Mouse (Mus musculus): Measurements from ENCODE around the gene Sowahd. TPM values are rescaled to one million over a fixed set of nuclear protein-coding genes. Genes with fewer than 3 reads are reported as not detected.

Sowahd gene
- total RNA-seq (2012; rRNA removed) (not detected in 2 replicates), total RNA-seq (2014; rRNA removed) (not detected in 2 replicates), polyA plus RNA-seq (2012; ENCODE audit: insufficient read length, low read depth) (not detected in 2 replicates)

DNA sequence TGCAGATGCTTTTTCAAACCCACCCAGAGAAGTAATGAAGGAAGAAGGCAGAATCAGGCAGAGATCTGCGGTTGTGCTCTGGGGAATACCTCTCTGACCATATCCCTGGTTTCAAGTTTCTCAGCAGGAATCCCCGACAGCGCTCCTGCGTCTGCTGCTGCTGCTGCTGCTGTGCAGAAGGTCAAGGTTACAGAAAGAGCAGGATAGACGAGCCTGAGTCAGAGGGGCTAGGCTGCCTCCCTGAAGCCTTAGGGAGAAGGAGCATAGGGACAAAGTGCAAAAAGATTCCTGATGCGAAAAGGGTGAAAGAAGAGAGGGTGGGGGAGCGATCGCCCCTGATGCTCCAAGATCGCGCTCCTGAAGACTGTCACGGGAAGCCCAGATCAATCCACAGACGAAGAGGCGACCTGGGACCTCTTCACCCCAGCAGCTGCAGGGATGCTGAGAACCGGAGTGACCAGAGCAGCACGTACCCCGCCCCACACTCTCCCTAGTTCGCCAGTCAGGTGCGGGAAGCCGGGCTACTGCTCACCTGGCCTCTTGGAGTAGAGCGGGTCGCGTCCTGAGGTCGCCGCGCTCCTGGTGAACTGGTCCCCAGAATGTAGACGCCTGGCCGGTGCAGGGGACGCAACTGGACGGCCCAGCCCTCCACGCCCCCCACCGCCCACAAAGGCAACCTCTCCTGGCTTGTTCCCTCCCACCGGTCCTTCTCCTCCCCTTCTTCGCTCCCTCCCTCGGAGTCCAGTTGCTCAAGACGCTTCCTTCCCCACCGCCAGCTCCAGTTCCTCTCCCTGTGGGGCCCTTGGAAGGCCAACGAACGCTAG, at the start of gene Sowahd:
Sowahd (plus strand) TSS at position 780 of the 824 bp plus-strand sequence.
- no peak within 1 kb of the TSS for H3K27ac ChIP-seq (ENCODE audit: insufficient read depth, low read depth)
- DNase-seq (ENCODE audit: extremely low read depth) = no peak
- H3K27me3 ChIP-seq (replicated peaks) = no peaks in the 10 kb centered on the region
- dilution Hi-C loops (cut with MboI; ENCODE audit: extremely low pct_ligation_motif_present, extremely low pct_unique_long_range_greater_than_20kb, low sequenced_read_pairs) (no loop called here), in situ Hi-C loops (cut with MboI; ENCODE audit: low pct_ligation_motif_present, low pct_unique_long_range_greater_than_20kb, low sequenced_read_pairs) (no loop called here)
- H3K4me1 ChIP-seq (ENCODE audit: control insufficient read depth in 1 of 2, insufficient read depth in 2 of 2) = no peaks in the 10 kb centered on the region
- no peaks in the 10 kb centered on the region for H3K36me3 ChIP-seq (replicated peaks in 1 of 2; ENCODE audit: control insufficient read depth in 1 of 2, insufficient read depth in 1 of 2, low read length in 1 of 2)
- H3K4me2 ChIP-seq (ENCODE audit: insufficient read depth, low read depth, poor library complexity, severe bottlenecking) = no peak within 1 kb of the TSS
- H3K79me2 ChIP-seq (replicated peaks; ENCODE audit: control insufficient read depth, extremely low read depth, insufficient read depth, poor library complexity, severe bottlenecking) = no peaks in the 10 kb centered on the region
- no peak within 1 kb of the TSS for H3K9ac ChIP-seq (ENCODE audit: insufficient read depth, low read depth)
- H3K4me3 ChIP-seq (replicated peaks in 1 of 3; ENCODE audit: low read depth in 2 of 3, low read length in 2 of 3, poor library complexity in 1 of 3) = no peak within 1 kb of the TSS
- no peaks in the 10 kb centered on the region for H3K9me3 ChIP-seq (replicated peaks; ENCODE audit: low read length)
- no peak for TF ChIP-seq TCF12 (IDR thresholded peaks at IDR 0.05; ENCODE audit: low read depth, low read length)
- TF ChIP-seq PAX5 (IDR thresholded peaks at IDR 0.05; ENCODE audit: low read length) = no peak
- no peak for TF ChIP-seq CHD1 (IDR thresholded peaks at IDR 0.05; ENCODE audit: low read depth, low read length)
- no peak for TF ChIP-seq BHLHE40 (IDR thresholded peaks at IDR 0.05; ENCODE audit: low read depth, low read length)
- TF ChIP-seq ZNF384 (IDR thresholded peaks at IDR 0.05; ENCODE audit: low read depth, low read length) = no peak
- TF ChIP-seq JUND (conservative IDR thresholded peaks at IDR 0.05; ENCODE audit: low read depth, low read length) = no peak
- no peak for TF ChIP-seq MEF2A (IDR thresholded peaks at IDR 0.05; ENCODE audit: borderline replicate concordance, low read depth, low read length)
- TF ChIP-seq CTCF (conservative IDR thresholded peaks at IDR 0.05 in 1 of 2, IDR thresholded peaks at IDR 0.05 in 1 of 2; ENCODE audit: low read depth in 2 of 2, low read length in 2 of 2) = no peak
- no peak for TF ChIP-seq NELFE (IDR thresholded peaks at IDR 0.05; ENCODE audit: low read depth, low read length)
- TF ChIP-seq POLR2AphosphoS2 (IDR thresholded peaks at IDR 0.05; ENCODE audit: low read depth, low read length) = no peak
- no peak for TF ChIP-seq JUN (IDR thresholded peaks at IDR 0.05; ENCODE audit: insufficient read depth, low read depth, low read length)
- TF ChIP-seq CHD2 (IDR thresholded peaks at IDR 0.05; ENCODE audit: low read length) = no peak
- TF ChIP-seq POLR2A (IDR thresholded peaks at IDR 0.05; ENCODE audit: low read depth, low read length) = no peak
- no peak for TF ChIP-seq IRF4 (IDR thresholded peaks at IDR 0.05; ENCODE audit: low read depth, low read length)
- TF ChIP-seq ZKSCAN1 (IDR thresholded peaks at IDR 0.05; ENCODE audit: borderline replicate concordance, low read depth, low read length) = no peak
- TF ChIP-seq MAZ (IDR thresholded peaks at IDR 0.05; ENCODE audit: low read depth, low read length) = no peak
- TF ChIP-seq SIN3A (IDR thresholded peaks at IDR 0.05; ENCODE audit: low read length) = no peak

DNA sequence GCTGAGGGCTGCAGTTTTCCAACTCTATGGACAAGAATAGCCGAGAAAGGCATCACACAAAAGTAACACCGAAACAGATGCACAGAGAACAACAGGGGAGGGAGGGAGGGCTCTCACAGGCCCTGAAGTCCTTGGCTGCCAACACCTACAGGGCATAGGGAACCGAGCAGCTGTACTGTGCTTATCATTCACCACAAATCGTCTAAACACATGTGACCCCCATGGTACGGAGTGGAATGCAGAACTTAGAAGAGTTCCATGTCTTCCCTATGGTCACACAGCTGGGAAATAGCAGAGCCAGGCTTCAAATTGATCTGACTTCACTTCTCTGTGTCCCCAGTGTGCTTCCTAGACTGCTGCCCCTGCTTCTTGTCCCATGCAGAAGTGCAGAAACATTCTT, 34.8 kb upstream of the Sowahd start:
- no peak overlapping the region for H3K27ac ChIP-seq (ENCODE audit: insufficient read depth, low read depth)
- DNase-seq (ENCODE audit: extremely low read depth) = no peak
- no peaks in the 10 kb centered on the region for H3K79me2 ChIP-seq (replicated peaks; ENCODE audit: control insufficient read depth, extremely low read depth, insufficient read depth, poor library complexity, severe bottlenecking)
- TF ChIP-seq RCOR1 (conservative IDR thresholded peaks at IDR 0.05; ENCODE audit: low read depth, low read length) (no peak), SIN3A (IDR thresholded peaks at IDR 0.05; ENCODE audit: low read length) (no peak), NRF1 (IDR thresholded peaks at IDR 0.05; ENCODE audit: low read depth, low read length) (no peak)
- H3K9me3 ChIP-seq (replicated peaks; ENCODE audit: low read length) = no peaks in the 10 kb centered on the region
- no peaks in the 10 kb centered on the region for H3K36me3 ChIP-seq (replicated peaks in 1 of 2; ENCODE audit: control insufficient read depth in 1 of 2, insufficient read depth in 1 of 2, low read length in 1 of 2)
- no peak overlapping the region for H3K4me3 ChIP-seq (replicated peaks in 1 of 3; ENCODE audit: low read depth in 2 of 3, low read length in 2 of 3, poor library complexity in 1 of 3)
- in situ Hi-C loops (cut with MboI; ENCODE audit: low pct_ligation_motif_present, low pct_unique_long_range_greater_than_20kb, low sequenced_read_pairs) (no loop called here), dilution Hi-C loops (cut with MboI; ENCODE audit: extremely low pct_ligation_motif_present, extremely low pct_unique_long_range_greater_than_20kb, low sequenced_read_pairs) (no loop called here)
- H3K4me1 ChIP-seq (ENCODE audit: control insufficient read depth in 1 of 2, insufficient read depth in 2 of 2) = peaks cover 5 to 12% of the 10 kb centered on the region in 2 experiments; a peak in 3 of 4 replicates
- no peaks in the 10 kb centered on the region for H3K27me3 ChIP-seq (replicated peaks)
- no peak overlapping the region for H3K4me2 ChIP-seq (ENCODE audit: insufficient read depth, low read depth, poor library complexity, severe bottlenecking)
- H3K9ac ChIP-seq (ENCODE audit: insufficient read depth, low read depth) = no peak overlapping the region

Data from CH12.LX (cell line).